Mouse (Mus musculus): ENCODE data around the gene Nlk. TPM values are rescaled to one million over a fixed set of nuclear protein-coding genes. Genes with fewer than 3 reads are reported as not detected.

Nlk gene
- polyA plus RNA-seq, 1 experiment: 5.0 TPM

GRCm38 (mm10) chr11:78522481-78522997, 174.6 kb downstream of the Nlk start:
- Histone ChIP-seq H3K36me3 (ENCODE audit: control insufficient read depth, insufficient read depth) (peaks cover 67% of the 10 kb centered on the region), H3ac (ENCODE audit: control insufficient read depth, insufficient read length) (no peak overlapping the region)
- TF ChIP-seq MYOG (IDR thresholded peaks at IDR 0.05; ENCODE audit: control insufficient read depth in 1 of 3, insufficient read depth in 1 of 3, insufficient read length in 2 of 3, low read depth in 2 of 3): no peak
- peak; percentile 20 for TF ChIP-seq POLR2AphosphoS2 (IDR thresholded peaks at IDR 0.05; ENCODE audit: insufficient read length, low read depth)

GRCm38 (mm10) chr11:78521880-78522279, 175.3 kb downstream of the Nlk start:
- TF ChIP-seq TCF12 (IDR thresholded peaks at IDR 0.05; ENCODE audit: insufficient read depth, poor library complexity, severe bottlenecking): no peak
- no peak for TF ChIP-seq MYOD1 (IDR thresholded peaks at IDR 0.05; ENCODE audit: control insufficient read depth in 1 of 3, insufficient read length in 2 of 3, low read depth in 2 of 3)
- no peak for TF ChIP-seq CEBPB (IDR thresholded peaks at IDR 0.05; ENCODE audit: insufficient read depth, poor library complexity, severe bottlenecking)
- TF ChIP-seq MYOG (IDR thresholded peaks at IDR 0.05; ENCODE audit: control insufficient read depth in 1 of 3, insufficient read depth in 1 of 3, insufficient read length in 2 of 3, low read depth in 2 of 3): no peak
- no peak for TF ChIP-seq SRF (IDR thresholded peaks at IDR 0.05; ENCODE audit: control insufficient read depth, insufficient read length, low read depth)
- TF ChIP-seq POLR2AphosphoS2 (IDR thresholded peaks at IDR 0.05; ENCODE audit: insufficient read length, low read depth): no peak
- TF ChIP-seq USF1 (IDR thresholded peaks at IDR 0.05; ENCODE audit: low read depth): no peak
- no peak for TF ChIP-seq E2F4 (IDR thresholded peaks at IDR 0.05; ENCODE audit: insufficient read depth)
- TF ChIP-seq TCF3 (IDR thresholded peaks at IDR 0.05; ENCODE audit: insufficient read length, low read depth): no peak
- TF ChIP-seq REST (IDR thresholded peaks at IDR 0.05; ENCODE audit: insufficient read depth, insufficient read length): no peak
- TF ChIP-seq MAX (IDR thresholded peaks at IDR 0.05; ENCODE audit: low read depth): no peak
- TF ChIP-seq POLR2A (IDR thresholded peaks at IDR 0.05; ENCODE audit: insufficient read length, low read depth): no peak
- no peak overlapping the region for H3ac ChIP-seq (ENCODE audit: control insufficient read depth, insufficient read length)
- peaks cover 63% of the 10 kb centered on the region for H3K36me3 ChIP-seq (ENCODE audit: control insufficient read depth, insufficient read depth)
- no peaks in the 10 kb centered on the region for H3K79me2 ChIP-seq (ENCODE audit: control insufficient read depth, insufficient read depth)
- H3K27me3 ChIP-seq (ENCODE audit: control insufficient read depth, insufficient read depth, insufficient read length): no peaks in the 10 kb centered on the region
- H3K4me2 ChIP-seq (ENCODE audit: low read depth): no peak overlapping the region
- no peak overlapping the region for H3K4me3 ChIP-seq

More at GRCm38 (mm10) chr11:78522481-78522997, 174.6 kb downstream of the Nlk start:
- no peaks in the 10 kb centered on the region for H3K79me2 ChIP-seq (ENCODE audit: control insufficient read depth, insufficient read depth)
- no peak overlapping the region for H3K4me2 ChIP-seq (ENCODE audit: low read depth)
- H3K4me3 ChIP-seq: no peak overlapping the region
- H3K27me3 ChIP-seq (ENCODE audit: control insufficient read depth, insufficient read depth, insufficient read length): no peaks in the 10 kb centered on the region

GRCm38 (mm10) chr11:78518931-78519330, 178.2 kb downstream of the Nlk start:
- Histone ChIP-seq H3K79me2 (ENCODE audit: control insufficient read depth, insufficient read depth) (peaks cover 2% of the 10 kb centered on the region), H3K4me3 (no peak overlapping the region), H3K27me3 (ENCODE audit: control insufficient read depth, insufficient read depth, insufficient read length) (no peaks in the 10 kb centered on the region), H3K36me3 (ENCODE audit: control insufficient read depth, insufficient read depth) (peaks cover 53% of the 10 kb centered on the region), H3K4me2 (ENCODE audit: low read depth) (no peak overlapping the region), H3ac (ENCODE audit: control insufficient read depth, insufficient read length) (no peak overlapping the region)
- TF ChIP-seq MYOG (IDR thresholded peaks at IDR 0.05; ENCODE audit: control insufficient read depth in 1 of 3, insufficient read depth in 1 of 3, insufficient read length in 2 of 3, low read depth in 2 of 3) (no peak), MYOD1 (IDR thresholded peaks at IDR 0.05; ENCODE audit: control insufficient read depth in 1 of 3, insufficient read length in 2 of 3, low read depth in 2 of 3) (no peak), POLR2AphosphoS2 (IDR thresholded peaks at IDR 0.05; ENCODE audit: insufficient read length, low read depth) (peak; percentile 56), TCF3 (IDR thresholded peaks at IDR 0.05; ENCODE audit: insufficient read length, low read depth) (no peak), MAX (IDR thresholded peaks at IDR 0.05; ENCODE audit: low read depth) (no peak), POLR2A (IDR thresholded peaks at IDR 0.05; ENCODE audit: insufficient read length, low read depth) (no peak), CEBPB (IDR thresholded peaks at IDR 0.05; ENCODE audit: insufficient read depth, poor library complexity, severe bottlenecking) (no peak)

Other genes with a start within 250 kb of the Nlk start
- 7.5 TPM for gene Slc46a1, start 231.7 kb downstream of the Nlk start, polyA plus RNA-seq (2012; fragmentation: generic; extraction: Trizol)
- 0.17 TPM for gene Sarm1, start 199.6 kb downstream of the Nlk start, polyA plus RNA-seq (2012; fragmentation: generic; extraction: Trizol)
- not detected for gene Vtn, start 198.3 kb downstream of the Nlk start, polyA plus RNA-seq (2012; fragmentation: generic; extraction: Trizol)
- not detected for gene Sebox, start 193.9 kb downstream of the Nlk start, polyA plus RNA-seq (2012; fragmentation: generic; extraction: Trizol)
- 35.0 TPM for gene Tmem199, start 185.2 kb downstream of the Nlk start, polyA plus RNA-seq (2012; fragmentation: generic; extraction: Trizol)
- 103 TPM for gene Poldip2, start 185.2 kb downstream of the Nlk start, polyA plus RNA-seq (2012; fragmentation: generic; extraction: Trizol)
- 59.3 TPM for gene Tnfaip1, start 161.0 kb downstream of the Nlk start, polyA plus RNA-seq (2012; fragmentation: generic; extraction: Trizol)
- 53.9 TPM for gene Ift20, start 161.0 kb downstream of the Nlk start, polyA plus RNA-seq (2012; fragmentation: generic; extraction: Trizol)
- gene Tmem97, start 146.6 kb downstream of the Nlk start, polyA plus RNA-seq (2012; fragmentation: generic; extraction: Trizol): 125 TPM
- gene Ccnq, start 54.4 kb upstream of the Nlk start, polyA plus RNA-seq (2012; fragmentation: generic; extraction: Trizol): 32.8 TPM
- gene Lyrm9, start 129.2 kb upstream of the Nlk start, polyA plus RNA-seq (2012; fragmentation: generic; extraction: Trizol): 22.9 TPM
- gene Nos2, start 223.4 kb upstream of the Nlk start, polyA plus RNA-seq (2012; fragmentation: generic; extraction: Trizol): 0.38 TPM